Mouse (Mus musculus): ENCODE measurements around the gene Fthl17a. TPM values are rescaled to one million over a fixed set of nuclear protein-coding genes. Genes with fewer than 3 reads are reported as not detected.

Fthl17a gene
- polyA plus RNA-seq, 2 experiments = not detected

DNA sequence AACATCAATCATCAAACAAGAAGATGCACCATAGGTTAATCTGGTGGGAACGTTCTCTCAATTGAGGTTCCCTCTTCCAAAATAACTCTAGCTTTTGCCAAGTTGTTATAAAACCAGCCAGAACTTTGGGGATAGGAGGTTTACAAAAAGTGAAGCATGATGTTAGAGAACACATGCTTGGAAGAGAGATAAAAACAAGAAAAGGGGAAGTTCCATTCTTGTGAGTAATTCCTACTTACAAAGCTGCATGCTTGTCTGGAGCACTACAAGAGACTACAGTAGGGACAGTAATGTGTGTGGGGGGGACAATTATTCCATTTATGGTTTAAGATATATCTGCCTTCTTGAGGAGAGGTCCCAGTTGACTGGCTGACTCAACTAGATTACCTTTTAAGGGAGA, 40.4 kb downstream of the Fthl17a start:
- Histone ChIP-seq H3K27ac (no peak overlapping the region), H3K36me3 (replicated peaks; ENCODE audit: control insufficient read depth, insufficient read depth, low read depth) (no peaks in the 10 kb centered on the region), H3K4me3 (ENCODE audit: insufficient read depth in 1 of 2, low read depth in 2 of 2, low read length in 2 of 2) (no peak overlapping the region), H3K27me3 (ENCODE audit: control insufficient read depth, insufficient read depth, low read length) (no peaks in the 10 kb centered on the region), H3K9ac (replicated peaks) (no peak overlapping the region), H3K9me3 (ENCODE audit: control insufficient read depth, low read length) (no peaks in the 10 kb centered on the region), H3K4me1 (replicated peaks; ENCODE audit: control insufficient read depth in 2 of 2, insufficient read depth in 2 of 2, low read length in 1 of 2) (no peaks in the 10 kb centered on the region), H3K4me2 (ENCODE audit: low read depth) (no peak overlapping the region)
- TF ChIP-seq EP300 (IDR thresholded peaks at IDR 0.05; ENCODE audit: low read depth) (no peak), CTCF (IDR thresholded peaks at IDR 0.05; ENCODE audit: low read depth) (no peak)
- WGBS (ENCODE audit: insufficient replicate concordance) = 43% methylated on average over 1 of the region's 1 CpGs
- DNase-seq (ENCODE audit: low read depth in 3 of 3, low spot score in 3 of 3) (no peak), ATAC-seq (ENCODE audit: insufficient read depth) (no peak)

DNA sequence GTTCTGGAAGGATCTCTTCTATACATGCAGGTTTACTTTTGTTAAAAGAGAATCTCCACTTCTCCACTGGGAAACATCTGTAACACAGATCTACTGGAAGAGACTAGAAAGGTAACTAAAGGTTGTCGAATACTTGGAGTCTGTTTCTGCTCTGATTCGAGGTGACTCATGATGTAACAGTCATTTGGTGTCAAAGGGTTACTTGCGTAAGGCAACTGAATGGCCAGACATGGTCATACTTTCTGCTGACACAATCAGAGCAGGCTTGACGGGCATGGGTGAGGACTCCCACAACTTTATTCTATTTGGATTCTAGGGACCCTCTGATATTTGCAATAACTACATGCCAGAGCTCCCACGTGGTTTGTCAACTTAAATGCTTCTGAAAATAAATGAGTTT, 43.3 kb downstream of the Fthl17a start:
- WGBS (ENCODE audit: insufficient replicate concordance) = 34% methylated on average over 5 of the region's 5 CpGs
- H3K9ac ChIP-seq (replicated peaks) = no peak overlapping the region

GRCm38 (mm10) chrX:85294001-85294400, 44.5 kb downstream of the Fthl17a start:
- H3K4me3 ChIP-seq (ENCODE audit: insufficient read depth in 1 of 2, low read depth in 2 of 2, low read length in 2 of 2) = no peak overlapping the region
- no peak overlapping the region for H3K27ac ChIP-seq
- no peaks in the 10 kb centered on the region for H3K4me1 ChIP-seq (replicated peaks; ENCODE audit: control insufficient read depth in 2 of 2, insufficient read depth in 2 of 2, low read length in 1 of 2)
- no peak overlapping the region for H3K9ac ChIP-seq (replicated peaks)
- 44% methylated on average over 3 of the region's 3 CpGs for WGBS (ENCODE audit: insufficient replicate concordance)
- H3K27me3 ChIP-seq (ENCODE audit: control insufficient read depth, insufficient read depth, low read length) = no peaks in the 10 kb centered on the region
- H3K36me3 ChIP-seq (replicated peaks; ENCODE audit: control insufficient read depth, insufficient read depth, low read depth) = no peaks in the 10 kb centered on the region
- no peak for DNase-seq (ENCODE audit: low read depth in 3 of 3, low spot score in 3 of 3)
- H3K9me3 ChIP-seq (ENCODE audit: control insufficient read depth, low read length) = no peaks in the 10 kb centered on the region
- TF ChIP-seq EP300 (IDR thresholded peaks at IDR 0.05; ENCODE audit: low read depth) = no peak
- no peak for TF ChIP-seq CTCF (IDR thresholded peaks at IDR 0.05; ENCODE audit: low read depth)
- no peak for ATAC-seq (ENCODE audit: insufficient read depth)
- H3K4me2 ChIP-seq (ENCODE audit: low read depth) = no peak overlapping the region

More for the DNA sequence above, 43.3 kb downstream of the Fthl17a start:
- Histone ChIP-seq H3K4me3 (ENCODE audit: insufficient read depth in 1 of 2, low read depth in 2 of 2, low read length in 2 of 2) (no peak overlapping the region), H3K36me3 (replicated peaks; ENCODE audit: control insufficient read depth, insufficient read depth, low read depth) (no peaks in the 10 kb centered on the region), H3K9me3 (ENCODE audit: control insufficient read depth, low read length) (no peaks in the 10 kb centered on the region), H3K27me3 (ENCODE audit: control insufficient read depth, insufficient read depth, low read length) (no peaks in the 10 kb centered on the region), H3K4me1 (replicated peaks; ENCODE audit: control insufficient read depth in 2 of 2, insufficient read depth in 2 of 2, low read length in 1 of 2) (no peaks in the 10 kb centered on the region), H3K4me2 (ENCODE audit: low read depth) (no peak overlapping the region), H3K27ac (no peak overlapping the region)
- no peak for ATAC-seq (ENCODE audit: insufficient read depth)
- no peak for DNase-seq (ENCODE audit: low read depth in 3 of 3, low spot score in 3 of 3)
- TF ChIP-seq CTCF (IDR thresholded peaks at IDR 0.05; ENCODE audit: low read depth) = no peak
- TF ChIP-seq EP300 (IDR thresholded peaks at IDR 0.05; ENCODE audit: low read depth) = no peak

GRCm38 (mm10) chrX:85304674-85305073, 55.2 kb downstream of the Fthl17a start:
- TF ChIP-seq CTCF (IDR thresholded peaks at IDR 0.05; ENCODE audit: low read depth) (no peak), EP300 (IDR thresholded peaks at IDR 0.05; ENCODE audit: low read depth) (no peak)
- Histone ChIP-seq H3K27ac (no peak overlapping the region), H3K36me3 (replicated peaks; ENCODE audit: control insufficient read depth, insufficient read depth, low read depth) (no peaks in the 10 kb centered on the region), H3K9me3 (ENCODE audit: control insufficient read depth, low read length) (no peaks in the 10 kb centered on the region), H3K9ac (replicated peaks) (no peak overlapping the region), H3K27me3 (ENCODE audit: control insufficient read depth, insufficient read depth, low read length) (no peaks in the 10 kb centered on the region), H3K4me3 (ENCODE audit: insufficient read depth in 1 of 2, low read depth in 2 of 2, low read length in 2 of 2) (no peak overlapping the region), H3K4me2 (ENCODE audit: low read depth) (no peak overlapping the region), H3K4me1 (replicated peaks; ENCODE audit: control insufficient read depth in 2 of 2, insufficient read depth in 2 of 2, low read length in 1 of 2) (no peaks in the 10 kb centered on the region)
- DNase-seq (ENCODE audit: low read depth in 3 of 3, low spot score in 3 of 3) (no peak), ATAC-seq (ENCODE audit: insufficient read depth) (no peak)
- 43% methylated on average over 4 of the region's 4 CpGs for WGBS (ENCODE audit: insufficient replicate concordance)

- TF ChIP-seq EP300 (IDR thresholded peaks at IDR 0.05; ENCODE audit: low read depth) (no peak), CTCF (IDR thresholded peaks at IDR 0.05; ENCODE audit: low read depth) (no peak)
- no peak overlapping the region for H3K27ac ChIP-seq
- H3K36me3 ChIP-seq (replicated peaks; ENCODE audit: control insufficient read depth, insufficient read depth, low read depth) = no peaks in the 10 kb centered on the region
- H3K9me3 ChIP-seq (ENCODE audit: control insufficient read depth, low read length) = no peaks in the 10 kb centered on the region
- H3K4me3 ChIP-seq (ENCODE audit: insufficient read depth in 1 of 2, low read depth in 2 of 2, low read length in 2 of 2) = no peak overlapping the region
- no peaks in the 10 kb centered on the region for H3K27me3 ChIP-seq (ENCODE audit: control insufficient read depth, insufficient read depth, low read length)
- H3K9ac ChIP-seq (replicated peaks) = no peak overlapping the region
- ATAC-seq (ENCODE audit: insufficient read depth) = no peak
- 76% methylated on average over 4 of the region's 4 CpGs for WGBS (ENCODE audit: insufficient replicate concordance)
- no peaks in the 10 kb centered on the region for H3K4me1 ChIP-seq (replicated peaks; ENCODE audit: control insufficient read depth in 2 of 2, insufficient read depth in 2 of 2, low read length in 1 of 2)
- no peak for DNase-seq (ENCODE audit: low read depth in 3 of 3, low spot score in 3 of 3)
- no peak overlapping the region for H3K4me2 ChIP-seq (ENCODE audit: low read depth)
Measured at GRCm38 (mm10) chrX:85318576-85318975, 69.1 kb downstream of the Fthl17a start.
